Mouse (Mus musculus) CH12.LX (cell line): Measurements from ENCODE around the gene B3gnt3. TPM values are rescaled to one million over a fixed set of nuclear protein-coding genes. Genes with fewer than 3 reads are reported as not detected.
"Not testable (repeated sequence)": the region's sequence is repeated elsewhere in the genome, so short reads cannot be mapped to it uniquely, and the experiment has no call there.

Experiments
- DNase-seq: peaks from one replicate; pipeline ENCODE4 v3.0.0-alpha.2; 2013; ENCODE audit errors: extremely low read depth
- H3K27ac ChIP-seq: 2 replicates; pipeline ENCODE4 v1.5.1; 2012; ENCODE audit warnings: low read depth, mild to moderate bottlenecking, control low read depth, moderate library complexity; ENCODE audit not compliant: insufficient read depth
- H3K27me3 ChIP-seq: replicated peaks from 2 replicates; pipeline ENCODE3; 2012; ENCODE audit warnings: inconsistent platforms
- H3K36me3 ChIP-seq, 2 experiments: replicated peaks in 1 of 2; 2 replicates each; pipeline versions ENCODE3 to v1.6.1; 2012; ENCODE audit warnings: inconsistent platforms in 1 of 2, low read length in 1 of 2, mild to moderate bottlenecking in 1 of 2, mixed read lengths in 1 of 2, moderate library complexity in 1 of 2; ENCODE audit not compliant: control insufficient read depth in 1 of 2, insufficient read depth in 1 of 2
- H3K4me1 ChIP-seq, 2 experiments: 2 replicates each; pipeline ENCODE4 v1.6.1; 2012; ENCODE audit warnings: inconsistent platforms in 1 of 2, moderate library complexity in 1 of 2; ENCODE audit not compliant: insufficient read depth in 2 of 2, control insufficient read depth in 1 of 2
- H3K4me2 ChIP-seq: 2 replicates; pipeline ENCODE4 v1.6.1; 2012; ENCODE audit warnings: low read depth, mild to moderate bottlenecking, control low read depth; ENCODE audit not compliant: poor library complexity, insufficient read depth, severe bottlenecking
- H3K4me3 ChIP-seq, 3 experiments: fragments of 150-350 bp in 1 of 3; sonication (generic) in 1 of 3; replicated peaks in 1 of 3; 2 replicates each; pipeline versions ENCODE3 to v1.5.1; 2011 to 2012; ENCODE audit warnings: low read depth in 2 of 3, low read length in 2 of 3, mild to moderate bottlenecking in 2 of 3, moderate library complexity in 2 of 3, control low read depth in 1 of 3, improper control_type of control experiment in 1 of 3, inconsistent platforms in 1 of 3, mixed read lengths in 1 of 3; ENCODE audit not compliant: poor library complexity in 1 of 3
- H3K79me2 ChIP-seq: replicated peaks from 2 replicates; pipeline ENCODE4 v1.6.1; 2012; ENCODE audit warnings: mild to moderate bottlenecking, moderate library complexity; ENCODE audit not compliant: control insufficient read depth, poor library complexity, insufficient read depth, severe bottlenecking; ENCODE audit errors: extremely low read depth
- H3K9ac ChIP-seq: 2 replicates; pipeline ENCODE4 v1.6.1; 2012; ENCODE audit warnings: low read depth, mild to moderate bottlenecking, control low read depth, moderate library complexity; ENCODE audit not compliant: insufficient read depth
- H3K9me3 ChIP-seq: replicated peaks from 2 replicates; pipeline ENCODE3; 2012; ENCODE audit warnings: low read length, inconsistent platforms, mixed read lengths
- CTCF ChIP-seq, 2 experiments: IDR thresholded peaks in 1 of 2; conservative IDR thresholded peaks in 1 of 2; 2 replicates each; pipeline ENCODE4 v1.5.1; 2011 to 2012; ENCODE audit warnings: low read depth in 2 of 2, low read length in 2 of 2, improper control_type of control experiment in 1 of 2, inconsistent platforms in 1 of 2, mild to moderate bottlenecking in 1 of 2, moderate library complexity in 1 of 2
- E2F4 ChIP-seq: IDR thresholded peaks from 2 replicates; pipeline ENCODE4 v1.6.1; 2011; ENCODE audit warnings: low read depth, low read length, improper control_type of control experiment; ENCODE audit not compliant: insufficient replicate concordance
- ELF1 ChIP-seq: IDR thresholded peaks from 2 replicates; pipeline ENCODE4 v1.6.1; 2014; ENCODE audit warnings: low read depth, mild to moderate bottlenecking, inconsistent platforms, low read length, improper control_type of control experiment
- GABPA ChIP-seq: IDR thresholded peaks from 2 replicates; pipeline ENCODE4 v1.6.1; 2012; ENCODE audit warnings: low read depth, low read length, improper control_type of control experiment, inconsistent platforms; ENCODE audit not compliant: insufficient replicate concordance
- IRF4 ChIP-seq: IDR thresholded peaks from 2 replicates; pipeline ENCODE4 v1.6.1; 2014; ENCODE audit warnings: low read depth, mild to moderate bottlenecking, inconsistent platforms, low read length, improper control_type of control experiment
- MAFK ChIP-seq: IDR thresholded peaks from 2 replicates; pipeline ENCODE4 v1.6.1; 2011; ENCODE audit warnings: low read length, improper control_type of control experiment; ENCODE audit not compliant: insufficient replicate concordance
- MXI1 ChIP-seq: IDR thresholded peaks from 2 replicates; pipeline ENCODE4 v1.6.1; 2011; ENCODE audit warnings: mild to moderate bottlenecking, low read depth, low read length, improper control_type of control experiment
- NELFE ChIP-seq: IDR thresholded peaks from 2 replicates; pipeline ENCODE4 v1.6.1; 2011; ENCODE audit warnings: low read depth, low read length, improper control_type of control experiment
- SIN3A ChIP-seq: IDR thresholded peaks from 2 replicates; pipeline ENCODE4 v1.6.1; 2012; ENCODE audit warnings: low read length, improper control_type of control experiment, inconsistent platforms
- TBP ChIP-seq: conservative IDR thresholded peaks from 2 replicates; pipeline ENCODE4 v1.6.1; 2011; ENCODE audit warnings: low read depth, low read length, improper control_type of control experiment
- ZMIZ1 ChIP-seq: IDR thresholded peaks from 2 replicates; pipeline ENCODE4 v1.6.1; 2012; ENCODE audit warnings: low read depth, mild to moderate bottlenecking, inconsistent platforms, low read length, improper control_type of control experiment
- dilution Hi-C: fragments of 300-500 bp; cut with MboI; formaldehyde crosslinking; loops from 2 replicates; pipeline ENCODE4 v1.14.3; 2020; ENCODE audit warnings: low sequenced_read_pairs; ENCODE audit not compliant: extremely low pct_unique_long_range_greater_than_20kb, extremely low pct_ligation_motif_present
- in situ Hi-C: fragments of 300-500 bp; cut with MboI; formaldehyde crosslinking; loops from 3 replicates; pipeline ENCODE4 v1.14.3; 2019; ENCODE audit warnings: low sequenced_read_pairs, low pct_ligation_motif_present, low pct_unique_long_range_greater_than_20kb, mixed read lengths
- polyA plus RNA-seq: library from polyadenylated mRNA; unstranded; fragments of >175 nt; gene quantifications from 2 replicates; pipeline ENCODE4 v1.2.1, GENCODE M21; 2012; ENCODE audit warnings: low read depth; ENCODE audit not compliant: insufficient read length
- total RNA-seq, 2 experiments: library from RNA; depleted of rRNA; stranded (reverse); fragments of 300-350 nt in 1 of 2; fragments of >200 nt in 1 of 2; gene quantifications; 2 replicates each; pipeline ENCODE4 v1.2.3; 2012 to 2014

B3gnt3 gene
- 0.63 and 0.98 TPM in 2 replicates for total RNA-seq (2012; rRNA removed)
- total RNA-seq (2014; rRNA removed) = 0.09 TPM in 1 of 2 replicates, not detected in the other
- 0.24 and 0.26 TPM in 2 replicates for polyA plus RNA-seq

DNA sequence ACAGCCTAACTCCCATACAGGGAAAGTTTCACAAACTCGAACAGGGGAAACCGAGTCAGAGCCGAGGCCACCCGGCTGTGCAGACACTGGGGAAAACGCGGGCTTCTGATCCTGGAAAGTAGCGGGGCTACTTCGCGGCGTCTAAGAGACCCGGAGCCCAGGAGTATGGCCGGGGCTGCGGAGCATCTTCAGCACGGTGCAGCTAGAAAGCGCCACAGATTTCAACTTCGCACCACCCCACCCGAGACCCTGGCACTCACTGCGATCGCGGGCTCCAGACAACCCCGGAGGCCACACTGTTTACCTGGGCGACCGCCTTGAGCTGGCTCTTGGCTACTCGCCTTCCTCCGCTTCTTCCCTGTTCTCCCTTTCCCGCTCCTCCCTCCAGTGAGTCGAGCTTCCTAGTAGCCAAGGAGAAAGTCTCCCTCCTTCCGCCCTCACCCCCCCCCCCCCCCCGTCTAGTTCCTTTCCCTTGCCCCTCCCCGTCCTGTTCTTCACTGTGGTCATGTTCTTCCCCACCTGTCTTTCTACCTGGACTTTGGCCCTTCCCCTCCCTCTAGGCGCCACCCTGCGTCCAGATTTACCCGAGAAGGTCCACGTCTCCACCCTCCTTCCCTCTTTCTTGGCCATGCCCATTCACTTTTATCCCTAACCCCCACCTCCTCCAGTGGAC is at the start of gene B3gnt3:
B3gnt3 (minus strand) TSS at position 376 of the 673 bp plus-strand sequence.
- no peaks in the 10 kb centered on the region for H3K27me3 ChIP-seq
- no peaks in the 10 kb centered on the region for H3K36me3 ChIP-seq
- peak within 1 kb of the TSS; percentile 30; the same call in 1 of the 2 replicates for H3K9ac ChIP-seq
- H3K4me1 ChIP-seq = peaks cover 0 to 3% of the 10 kb centered on the region in 2 experiments; a peak in 1 of 4 replicates
- no peaks in the 10 kb centered on the region for H3K9me3 ChIP-seq
- DNase-seq = no peak
- dilution Hi-C loops (no loop called here), in situ Hi-C loops (no loop called here)
- no peak for TF ChIP-seq ZMIZ1
- TF ChIP-seq GABPA = no peak
- TF ChIP-seq ELF1 = no peak
- no peak for TF ChIP-seq MAFK
- TF ChIP-seq IRF4 = no peak
- TF ChIP-seq MXI1 = 0 out of 2 replicates have a peak, but pooled peaks have one; percentile 21
- TF ChIP-seq NELFE = no peak
- no peak for TF ChIP-seq E2F4
- no peak for TF ChIP-seq TBP
- TF ChIP-seq SIN3A = 0 out of 2 replicates have a peak, but pooled peaks have one; percentile 21
- H3K27ac ChIP-seq = no peak within 1 kb of the TSS
- peak within 1 kb of the TSS; percentile 85 for H3K4me2 ChIP-seq
- H3K79me2 ChIP-seq = no peaks in the 10 kb centered on the region
- peak within 1 kb of the TSS in 2 of 3 experiments; percentile 43 for H3K4me3 ChIP-seq

DNA sequence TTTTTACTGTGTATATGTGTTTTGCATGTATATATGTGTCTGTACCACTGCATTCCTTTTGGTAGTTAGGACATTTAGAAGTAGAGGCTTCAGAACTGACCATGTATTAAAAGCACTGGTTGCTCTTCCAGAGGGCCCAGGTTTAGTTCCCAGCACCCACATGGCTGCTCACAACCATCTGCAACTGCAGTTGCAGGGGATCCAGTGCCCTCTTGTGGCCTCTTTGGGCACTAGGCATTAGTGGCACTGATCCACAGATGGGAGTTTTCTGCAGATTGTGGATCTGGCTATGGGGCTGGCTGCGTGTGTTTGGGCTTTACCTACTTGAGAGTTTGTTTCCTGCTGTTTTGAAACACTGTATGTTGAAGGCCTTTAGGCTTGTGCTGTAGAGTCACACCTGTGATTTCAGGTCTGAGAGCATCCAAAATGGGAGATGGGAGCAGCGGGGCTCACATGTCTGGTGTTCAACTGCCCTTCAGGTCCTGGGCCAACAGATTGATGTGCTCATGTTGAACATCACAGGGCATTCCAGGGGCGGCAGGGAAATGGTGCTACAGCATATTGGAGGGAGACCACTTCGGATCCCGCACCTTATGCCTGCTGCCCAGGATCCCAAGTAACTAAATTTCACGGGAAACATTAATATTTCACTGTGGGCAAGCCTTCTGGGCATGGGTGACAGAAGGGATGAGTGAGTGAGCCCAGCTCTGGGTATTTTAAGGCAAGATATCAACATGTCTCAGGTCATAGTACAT is 47.9 kb upstream of the B3gnt3 start:
- dilution Hi-C loops, H3K9me3 ChIP-seq, H3K79me2 ChIP-seq, H3K9ac ChIP-seq, in situ Hi-C loops, H3K27ac ChIP-seq, H3K36me3 ChIP-seq, H3K4me3 ChIP-seq, H3K27me3 ChIP-seq, DNase-seq, H3K4me2 ChIP-seq: not testable (repeated sequence)
- H3K4me1 ChIP-seq = peaks cover 12 to 26% of the 10 kb centered on the region in 2 experiments; a peak in 3 of 4 replicates
- TF ChIP-seq CTCF (conservative IDR thresholded peaks at IDR 0.05 in 1 of 2, IDR thresholded peaks at IDR 0.05 in 1 of 2; ENCODE audit: low read depth in 2 of 2, low read length in 2 of 2) = peak in 1 of 2 experiments; percentile 17; a peak in 1 of 4 replicates

DNA sequence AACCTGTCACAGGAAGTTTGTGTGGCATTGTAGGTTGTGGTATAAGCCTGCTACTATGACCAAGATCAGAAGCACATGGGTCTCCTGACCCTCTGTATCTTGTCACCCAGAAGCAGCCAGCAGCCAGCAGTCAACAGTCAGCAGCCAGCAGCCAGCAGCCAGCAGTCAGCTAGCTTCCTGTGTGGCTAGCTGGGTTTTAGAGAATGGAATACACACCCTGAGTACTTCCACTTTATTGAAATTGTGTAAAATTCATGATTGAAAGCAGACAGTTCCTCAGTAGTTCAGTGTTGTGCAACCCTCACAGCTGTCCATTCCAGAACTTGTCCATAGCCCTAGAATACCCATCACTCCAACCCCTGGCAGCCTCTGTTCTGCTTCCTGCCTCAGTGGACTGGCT is 45.5 kb upstream of the B3gnt3 start:
- H3K79me2 ChIP-seq, H3K4me3 ChIP-seq, H3K9me3 ChIP-seq, H3K9ac ChIP-seq, dilution Hi-C loops, H3K36me3 ChIP-seq, DNase-seq, H3K27me3 ChIP-seq, H3K4me2 ChIP-seq, in situ Hi-C loops, H3K27ac ChIP-seq: not testable (repeated sequence)
- H3K4me1 ChIP-seq = peaks cover 12 to 31% of the 10 kb centered on the region in 2 experiments; a peak in 3 of 4 replicates
